Mouse (Mus musculus): ENCODE data around the gene B3galt1.

Gene B3galt1

DNA sequence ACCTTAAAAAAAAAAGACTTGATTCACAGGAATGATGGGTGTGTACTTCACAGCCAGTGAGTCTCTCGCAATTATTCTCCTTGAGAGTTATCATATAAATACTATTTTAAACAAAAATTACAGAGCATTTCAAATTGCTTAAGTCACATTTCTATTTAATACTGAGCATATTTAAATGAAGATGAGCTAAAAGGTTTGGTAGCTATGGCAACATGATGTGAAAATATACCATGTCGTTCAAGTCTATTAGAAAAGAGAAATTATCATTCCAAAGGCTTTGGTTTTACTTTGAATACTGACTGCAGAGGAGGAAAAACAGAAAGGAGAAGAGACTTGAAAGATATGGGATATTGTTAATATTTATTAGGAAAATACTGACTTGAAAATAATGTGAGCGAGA is 366.3 kb downstream of the B3galt1 start:
- DNase-seq (ENCODE audit: low spot score): no peak

DNA sequence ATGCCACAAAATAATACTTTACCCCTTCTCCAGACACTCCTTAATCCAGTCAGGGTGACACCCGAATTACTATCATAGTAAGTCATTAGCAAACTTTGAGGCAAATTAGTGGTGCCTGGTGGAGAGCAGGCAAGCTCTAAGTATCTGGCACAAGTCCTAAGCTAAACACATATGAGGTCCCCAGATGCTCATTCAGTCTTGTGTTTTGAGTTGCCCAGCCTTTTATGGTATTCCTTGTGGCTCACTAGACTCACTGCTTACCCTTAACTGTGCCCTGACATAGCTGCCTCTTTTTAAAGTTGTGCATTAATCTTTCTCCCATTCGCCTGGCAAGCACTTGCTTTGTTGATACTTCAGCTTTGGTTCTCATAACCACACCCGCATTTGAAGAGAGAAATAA is 382.7 kb downstream of the B3galt1 start:
- peak; percentile 5 for DNase-seq (ENCODE audit: low spot score)

DNA sequence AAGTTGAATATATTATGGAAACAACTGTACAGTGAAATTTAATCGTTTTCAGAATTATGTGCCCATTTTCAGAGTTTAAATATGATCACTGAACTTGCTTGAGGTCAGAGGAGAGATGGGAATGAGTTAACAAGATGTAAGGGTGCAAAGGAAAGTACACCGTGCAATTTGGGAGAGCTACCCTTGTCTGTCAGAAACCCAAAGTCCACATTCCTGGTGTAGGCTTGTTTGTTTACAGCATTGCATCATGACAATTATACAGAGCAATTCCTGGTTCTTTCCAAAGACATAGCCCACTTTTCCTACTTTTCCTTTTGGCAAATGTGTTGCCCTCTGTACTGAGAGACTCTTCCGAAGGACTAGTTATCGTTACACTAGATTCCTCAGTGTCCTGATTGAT is 390.5 kb downstream of the B3galt1 start:
- no peak for DNase-seq (ENCODE audit: low spot score)

DNA sequence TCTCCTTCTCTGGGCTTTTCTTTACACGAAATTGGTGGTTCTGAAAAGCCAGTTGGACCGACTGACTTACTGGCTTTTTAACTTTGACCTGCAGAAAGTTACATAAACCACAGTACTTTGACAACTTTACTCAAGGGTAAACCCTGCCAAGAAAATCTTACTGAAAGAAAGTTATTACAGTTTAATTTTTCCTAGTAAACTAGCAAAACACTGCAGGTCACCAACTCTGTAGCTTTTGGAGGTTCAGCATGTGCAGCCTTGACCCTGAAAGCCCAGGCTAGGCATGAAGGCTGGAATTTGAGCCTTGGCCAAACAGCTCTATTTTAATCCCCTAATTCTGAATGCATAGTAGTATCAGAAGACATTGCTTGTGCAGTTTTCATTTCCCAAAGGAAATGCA is 391.9 kb downstream of the B3galt1 start:
- no peak for DNase-seq (ENCODE audit: low spot score)

- DNase-seq (ENCODE audit: low spot score): no peak
These were observed 395.0 kb downstream of the B3galt1 start for GRCm38 (mm10) chr2:67960711-67961110.

- no peak for DNase-seq (ENCODE audit: low spot score)
These were observed 403.1 kb downstream of the B3galt1 start for GRCm38 (mm10) chr2:67968812-67969211.

GRCm38 (mm10) chr2:67971091-67971490 is 405.4 kb downstream of the B3galt1 start:
- no peak for DNase-seq (ENCODE audit: low spot score)

DNA sequence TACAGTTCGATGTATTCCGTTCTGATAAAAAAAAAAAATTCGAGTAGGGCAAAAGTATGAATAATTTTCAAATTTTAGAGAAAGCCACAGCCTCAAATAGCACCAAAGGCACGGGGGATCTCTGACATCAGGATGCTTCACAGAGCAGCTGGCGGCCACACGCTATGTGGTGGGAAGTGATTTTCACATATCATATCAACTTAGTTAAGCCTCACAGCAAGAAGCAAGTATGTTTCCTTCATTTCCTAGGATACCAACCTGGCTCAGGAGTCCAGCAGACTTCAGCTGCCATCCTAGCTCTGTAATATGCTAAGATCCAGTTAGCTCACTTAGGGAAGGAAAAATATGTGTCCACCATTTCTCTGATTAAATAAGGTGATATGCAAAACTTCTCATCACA is 405.9 kb downstream of the B3galt1 start:
- DNase-seq (ENCODE audit: low spot score): no peak

DNA sequence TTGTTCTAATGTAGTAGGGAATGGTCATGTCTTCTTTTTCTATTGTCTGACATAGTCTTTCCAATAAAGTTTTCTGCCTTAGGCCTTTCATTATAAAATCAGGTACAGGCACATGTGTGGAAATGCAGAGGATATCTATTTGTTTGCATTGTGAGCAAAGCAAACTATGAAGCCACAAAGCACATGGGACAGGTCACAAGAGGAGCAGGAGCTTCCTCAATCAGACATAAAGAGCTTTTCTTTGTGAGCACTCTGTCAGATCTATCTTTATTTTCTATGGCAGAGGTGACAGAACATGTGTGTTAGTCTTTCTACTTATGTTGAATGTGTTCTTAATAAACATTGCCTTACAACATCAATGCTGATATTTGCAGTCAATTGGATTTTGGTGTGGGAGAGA is 410.1 kb downstream of the B3galt1 start:
- no peak for DNase-seq (ENCODE audit: low spot score)

- no peak for DNase-seq (ENCODE audit: low spot score)
These were observed 410.8 kb downstream of the B3galt1 start for GRCm38 (mm10) chr2:67976488-67976887.

DNA sequence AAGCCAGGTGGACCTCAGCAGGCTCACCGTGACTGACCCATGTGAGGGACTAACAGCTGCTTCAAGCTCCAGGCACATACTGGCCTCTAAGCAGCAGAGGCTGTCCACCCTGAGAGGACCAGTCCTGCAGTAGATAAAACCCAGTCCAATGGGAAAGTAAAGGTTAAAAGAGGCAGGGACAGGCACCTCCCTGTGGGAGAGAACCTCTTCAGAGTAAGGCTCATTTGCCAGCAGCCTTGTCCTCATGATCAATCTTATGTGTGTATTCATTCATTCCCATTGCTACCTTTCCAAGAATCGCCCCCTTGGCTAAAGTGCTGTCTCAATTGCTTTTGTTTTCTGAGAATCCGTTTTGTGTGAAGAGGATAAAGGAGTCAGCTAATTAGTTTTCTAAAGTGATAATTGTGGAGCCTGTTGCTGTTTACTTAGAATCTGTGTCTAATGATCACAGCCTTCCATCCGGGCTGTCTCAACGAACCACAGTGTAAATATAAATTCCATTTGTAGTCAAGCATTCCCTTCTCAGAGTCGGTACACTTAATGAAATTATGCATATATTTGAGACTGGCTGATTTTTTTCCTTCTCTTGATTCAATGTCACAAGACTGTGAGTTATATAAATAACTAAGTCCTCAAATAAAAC is 412.1 kb downstream of the B3galt1 start:
- DNase-seq (ENCODE audit: low spot score): no peak

DNA sequence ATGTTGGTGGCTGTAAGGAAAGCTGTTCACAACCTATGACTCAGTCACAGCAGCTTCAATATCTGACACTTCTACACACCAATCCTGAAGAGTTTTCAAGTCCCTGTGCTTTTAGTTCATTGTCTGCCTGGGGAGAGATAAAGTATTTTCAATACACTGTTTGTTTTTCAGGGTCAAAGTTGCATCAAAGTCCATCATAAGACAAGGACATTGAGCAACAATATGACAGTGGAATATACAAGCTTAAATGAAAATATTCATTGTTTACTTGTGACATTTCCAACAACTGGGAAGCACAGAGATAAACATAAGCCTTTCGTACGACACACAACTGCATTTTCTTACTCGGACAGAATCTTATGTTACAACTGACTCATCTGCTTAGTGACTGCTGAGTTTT is 417.9 kb downstream of the B3galt1 start:
- DNase-seq (ENCODE audit: low spot score): no peak

DNA sequence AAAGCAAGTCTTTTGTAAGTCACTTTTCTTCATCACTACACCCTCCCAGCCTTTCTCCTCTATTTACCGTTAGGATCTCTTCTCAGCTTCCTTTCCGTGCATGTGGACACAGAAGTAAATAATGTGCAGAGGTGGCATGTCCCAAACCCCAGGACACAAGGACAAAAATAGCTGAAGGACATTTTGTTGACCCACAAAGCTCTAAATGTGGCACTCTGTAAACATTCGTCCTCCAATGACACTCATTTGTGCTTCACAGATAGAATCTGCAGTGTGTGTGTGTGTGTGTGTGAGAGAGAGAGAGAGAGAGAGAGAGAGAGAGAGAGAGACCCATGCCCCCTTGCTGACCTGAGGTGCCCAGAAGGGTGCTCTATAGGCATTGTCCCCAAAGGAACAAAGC is 419.5 kb downstream of the B3galt1 start:
- no peak for DNase-seq (ENCODE audit: low spot score)

DNA sequence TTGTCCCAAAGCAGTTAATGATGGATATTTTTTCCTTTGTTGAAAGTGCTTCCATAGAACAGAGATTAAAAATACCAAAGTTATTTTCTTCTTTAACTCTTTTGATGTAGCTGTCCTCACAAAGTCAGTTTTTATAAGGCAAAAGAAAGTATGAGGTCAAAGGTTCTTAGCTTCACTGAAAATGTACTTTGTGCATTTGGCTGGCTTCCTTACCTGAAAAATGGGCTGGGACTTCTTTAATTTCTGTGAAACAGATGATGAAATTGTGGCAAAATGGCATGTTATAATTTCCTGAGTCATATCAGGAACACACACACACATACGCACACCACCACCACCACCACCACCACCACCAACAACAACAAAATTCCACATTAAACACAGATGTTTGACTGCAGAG is 427.8 kb downstream of the B3galt1 start:
- DNase-seq (ENCODE audit: low spot score): no peak

GRCm38 (mm10) chr2:68003091-68003490 is 437.4 kb downstream of the B3galt1 start:
- DNase-seq (ENCODE audit: low spot score): no peak

GRCm38 (mm10) chr2:68005210-68005609 is 439.5 kb downstream of the B3galt1 start:
- no peak for DNase-seq (ENCODE audit: low spot score)

DNA sequence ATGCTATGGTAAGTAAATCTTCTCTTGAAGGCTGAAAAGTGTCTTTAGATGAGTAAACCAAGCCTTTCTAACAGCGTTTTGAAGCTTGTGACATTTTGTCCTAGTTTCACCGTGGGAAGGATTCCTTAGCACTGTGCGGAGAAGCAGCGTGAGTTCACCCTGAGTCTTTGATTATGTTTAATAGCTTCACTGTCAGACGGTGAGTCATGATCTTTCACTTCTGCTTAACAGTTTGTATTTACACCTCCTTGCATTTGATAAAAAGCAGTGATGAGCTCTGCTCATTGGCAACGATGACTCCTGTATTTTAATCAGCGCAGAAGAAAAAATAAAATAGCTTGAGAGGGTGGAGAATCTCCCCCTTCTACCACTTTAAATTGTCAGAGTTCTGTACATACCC is 440.0 kb downstream of the B3galt1 start:
- DNase-seq (ENCODE audit: low spot score): no peak

GRCm38 (mm10) chr2:68011336-68011735 is 445.7 kb downstream of the B3galt1 start:
- no peak for DNase-seq (ENCODE audit: low spot score)

DNA sequence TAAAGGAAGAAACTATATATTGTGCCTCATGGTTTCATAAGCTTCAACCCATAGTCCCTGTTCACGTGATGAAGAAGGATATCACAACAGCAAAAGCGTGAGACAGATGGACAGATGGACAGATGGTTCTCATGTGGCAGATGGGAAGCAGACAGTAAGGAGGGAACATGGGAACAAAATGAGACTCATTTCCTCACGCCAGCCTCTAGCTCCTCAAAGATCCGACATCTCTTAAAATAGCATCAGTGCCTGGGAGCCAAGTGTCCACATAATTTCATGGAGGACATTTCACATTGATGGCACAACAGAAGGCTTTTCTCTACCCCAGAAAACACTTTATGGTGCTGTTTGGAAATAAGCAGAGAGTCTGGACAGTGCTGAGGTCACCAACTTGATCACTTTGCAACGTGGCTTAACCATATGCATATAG is 454.6 kb downstream of the B3galt1 start:
- no peak for DNase-seq (ENCODE audit: low spot score)

GRCm38 (mm10) chr2:68021541-68022152 is 456.0 kb downstream of the B3galt1 start:
- no peak for DNase-seq (ENCODE audit: low spot score)

DNA sequence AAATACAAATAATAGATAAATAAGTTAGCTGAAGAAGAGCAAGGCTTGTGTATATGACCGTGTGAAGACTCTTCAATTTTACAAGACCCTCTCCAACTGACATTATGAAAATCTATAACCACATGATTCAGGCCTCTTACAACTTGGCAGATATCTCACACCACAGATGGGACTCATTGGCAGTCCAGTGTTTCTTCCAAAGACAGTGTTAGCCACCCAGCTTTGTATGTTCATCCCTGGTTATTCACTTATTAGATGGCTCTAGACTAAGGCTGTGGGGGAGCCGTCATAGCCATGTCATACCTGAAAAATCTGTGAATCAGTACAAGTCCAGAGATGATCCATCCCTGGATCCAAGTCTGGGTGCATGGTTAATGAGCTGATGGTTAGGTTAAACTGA is 463.1 kb downstream of the B3galt1 start:
- no peak for DNase-seq (ENCODE audit: low spot score)

GRCm38 (mm10) chr2:68034711-68035110 is 469.0 kb downstream of the B3galt1 start:
- no peak for DNase-seq (ENCODE audit: low spot score)

- no peak for DNase-seq (ENCODE audit: low spot score)
These were observed 475.1 kb downstream of the B3galt1 start for GRCm38 (mm10) chr2:68040752-68041151.

DNA sequence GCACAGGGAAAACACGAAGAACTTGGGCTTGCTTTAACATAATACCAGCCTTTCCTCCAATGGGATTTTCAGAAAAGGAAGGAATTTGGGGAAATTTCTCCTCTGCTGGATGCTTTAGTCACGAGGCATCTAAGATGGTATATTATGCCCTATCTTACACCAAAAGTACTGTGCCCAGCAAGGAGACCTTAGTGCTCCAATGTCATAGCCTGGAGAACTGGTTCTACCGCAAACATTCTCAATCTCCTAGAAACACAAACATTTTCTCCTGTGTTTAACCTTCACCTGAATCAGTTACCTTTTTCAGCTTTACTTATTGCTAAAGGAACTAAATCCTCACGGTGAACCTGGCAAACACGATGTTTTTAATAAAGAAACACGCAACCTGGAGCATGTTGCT is 486.8 kb downstream of the B3galt1 start:
- no peak for DNase-seq (ENCODE audit: low spot score)
